Mouse (Mus musculus) E14TG2a.4 (cell line): ENCODE measurements around the gene Cd274.
"Not testable (repeated sequence)": the region's sequence is repeated elsewhere in the genome, so short reads cannot be mapped to it uniquely, and the experiment has no call there.

Experiments used
- H3K27me3 ChIP-seq: 2 replicates; pipeline ENCODE4 v1.6.1; 2014; ENCODE audit warnings: low read length, control low read depth; ENCODE audit not compliant: insufficient read depth
- H3K36me3 ChIP-seq: 2 replicates; pipeline ENCODE4 v1.6.1; 2014; ENCODE audit warnings: low read length, control low read depth; ENCODE audit not compliant: insufficient read depth
- H3K4me1 ChIP-seq: replicated peaks from 2 replicates; pipeline ENCODE4 v1.6.1; 2014; ENCODE audit warnings: low read depth, low read length, control low read depth
- H3K4me3 ChIP-seq: replicated peaks from 2 replicates; pipeline ENCODE4 v1.5.1; 2014; ENCODE audit warnings: mild to moderate bottlenecking, low read length
- H3K9me3 ChIP-seq: 2 replicates; pipeline ENCODE4 v1.6.1; 2014; ENCODE audit warnings: low read length, control low read depth
- CTCF ChIP-seq: conservative IDR thresholded peaks from 2 replicates; pipeline ENCODE4 v1.5.1; 2014; ENCODE audit warnings: low read length
- NANOG ChIP-seq: IDR thresholded peaks from 2 replicates; pipeline ENCODE4 v1.6.1; 2014; ENCODE audit warnings: borderline replicate concordance, low read length, mixed read lengths
- POU5F1 ChIP-seq: IDR thresholded peaks from 2 replicates; pipeline ENCODE4 v1.6.1; 2014; ENCODE audit warnings: low read length, borderline replicate concordance

The Cd274 gene

GRCm38 (mm10) chr19:29410619-29411018 is 43.4 kb downstream of the Cd274 start, which contains the start of gene Pdcd1lg2:
Pdcd1lg2 (plus strand) TSS chr19:29410919.
- Histone ChIP-seq H3K9me3 (no peaks in the 10 kb centered on the region), H3K27me3 (no peaks in the 10 kb centered on the region), H3K4me3 (no peak within 1 kb of the TSS), H3K36me3 (no peaks in the 10 kb centered on the region), H3K4me1 (no peaks in the 10 kb centered on the region)
- TF ChIP-seq CTCF (no peak), NANOG (no peak), POU5F1 (no peak)

GRCm38 (mm10) chr19:29412476-29413420 is 45.5 kb downstream of the Cd274 start:
- H3K4me3 ChIP-seq = no peak overlapping the region
- no peaks in the 10 kb centered on the region for H3K4me1 ChIP-seq
- H3K9me3 ChIP-seq = no peaks in the 10 kb centered on the region
- TF ChIP-seq NANOG = no peak
- TF ChIP-seq CTCF = no peak
- no peak for TF ChIP-seq POU5F1
- no peaks in the 10 kb centered on the region for H3K27me3 ChIP-seq
- no peaks in the 10 kb centered on the region for H3K36me3 ChIP-seq

- H3K36me3 ChIP-seq = no peaks in the 10 kb centered on the region
- TF ChIP-seq CTCF = no peak
- TF ChIP-seq NANOG = peak; percentile 45; the same call in 1 of the 2 replicates
- no peak overlapping the region for H3K4me3 ChIP-seq
- H3K27me3 ChIP-seq = no peaks in the 10 kb centered on the region
- H3K9me3 ChIP-seq = no peaks in the 10 kb centered on the region
- no peaks in the 10 kb centered on the region for H3K4me1 ChIP-seq
Observed at GRCm38 (mm10) chr19:29414513-29414912, 47.3 kb downstream of the Cd274 start.

- not testable (repeated sequence) for H3K9me3 ChIP-seq, H3K36me3 ChIP-seq, H3K27me3 ChIP-seq, H3K4me1 ChIP-seq, H3K4me3 ChIP-seq
Observed at GRCm38 (mm10) chr19:29414917-29415316, 47.7 kb downstream of the Cd274 start.

- Histone ChIP-seq H3K4me3 (no peak overlapping the region), H3K27me3 (no peaks in the 10 kb centered on the region), H3K36me3 (no peaks in the 10 kb centered on the region), H3K9me3 (no peaks in the 10 kb centered on the region), H3K4me1 (no peaks in the 10 kb centered on the region)
- TF ChIP-seq NANOG = no peak
Observed at GRCm38 (mm10) chr19:29416393-29416902, 49.2 kb downstream of the Cd274 start.

- Histone ChIP-seq H3K4me3 (no peak overlapping the region), H3K36me3 (no peaks in the 10 kb centered on the region), H3K27me3 (no peaks in the 10 kb centered on the region), H3K4me1 (no peaks in the 10 kb centered on the region), H3K9me3 (no peaks in the 10 kb centered on the region)
- TF ChIP-seq CTCF (no peak), NANOG (no peak), POU5F1 (no peak)
Observed at GRCm38 (mm10) chr19:29417188-29417587, 49.9 kb downstream of the Cd274 start.

GRCm38 (mm10) chr19:29417894-29418293 is 50.6 kb downstream of the Cd274 start:
- H3K9me3 ChIP-seq = no peaks in the 10 kb centered on the region
- no peak overlapping the region for H3K4me3 ChIP-seq
- H3K27me3 ChIP-seq = no peaks in the 10 kb centered on the region
- TF ChIP-seq NANOG (no peak), POU5F1 (no peak), CTCF (no peak)
- H3K36me3 ChIP-seq = no peaks in the 10 kb centered on the region
- H3K4me1 ChIP-seq = 0 out of 2 replicates have a peak, but pooled peaks cover 6% of the 10 kb centered on the region

- H3K4me3 ChIP-seq = no peak overlapping the region
- peaks cover 7% of the 10 kb centered on the region; the same call in 1 of the 2 replicates for H3K4me1 ChIP-seq
- no peak for TF ChIP-seq NANOG
- TF ChIP-seq CTCF = no peak
- TF ChIP-seq POU5F1 = no peak
- no peaks in the 10 kb centered on the region for H3K9me3 ChIP-seq
- H3K36me3 ChIP-seq = no peaks in the 10 kb centered on the region
- no peaks in the 10 kb centered on the region for H3K27me3 ChIP-seq
Observed at GRCm38 (mm10) chr19:29418661-29419115, 51.4 kb downstream of the Cd274 start.
